Mouse (Mus musculus): ENCODE data around the gene Adig.

The Adig gene

DNA sequence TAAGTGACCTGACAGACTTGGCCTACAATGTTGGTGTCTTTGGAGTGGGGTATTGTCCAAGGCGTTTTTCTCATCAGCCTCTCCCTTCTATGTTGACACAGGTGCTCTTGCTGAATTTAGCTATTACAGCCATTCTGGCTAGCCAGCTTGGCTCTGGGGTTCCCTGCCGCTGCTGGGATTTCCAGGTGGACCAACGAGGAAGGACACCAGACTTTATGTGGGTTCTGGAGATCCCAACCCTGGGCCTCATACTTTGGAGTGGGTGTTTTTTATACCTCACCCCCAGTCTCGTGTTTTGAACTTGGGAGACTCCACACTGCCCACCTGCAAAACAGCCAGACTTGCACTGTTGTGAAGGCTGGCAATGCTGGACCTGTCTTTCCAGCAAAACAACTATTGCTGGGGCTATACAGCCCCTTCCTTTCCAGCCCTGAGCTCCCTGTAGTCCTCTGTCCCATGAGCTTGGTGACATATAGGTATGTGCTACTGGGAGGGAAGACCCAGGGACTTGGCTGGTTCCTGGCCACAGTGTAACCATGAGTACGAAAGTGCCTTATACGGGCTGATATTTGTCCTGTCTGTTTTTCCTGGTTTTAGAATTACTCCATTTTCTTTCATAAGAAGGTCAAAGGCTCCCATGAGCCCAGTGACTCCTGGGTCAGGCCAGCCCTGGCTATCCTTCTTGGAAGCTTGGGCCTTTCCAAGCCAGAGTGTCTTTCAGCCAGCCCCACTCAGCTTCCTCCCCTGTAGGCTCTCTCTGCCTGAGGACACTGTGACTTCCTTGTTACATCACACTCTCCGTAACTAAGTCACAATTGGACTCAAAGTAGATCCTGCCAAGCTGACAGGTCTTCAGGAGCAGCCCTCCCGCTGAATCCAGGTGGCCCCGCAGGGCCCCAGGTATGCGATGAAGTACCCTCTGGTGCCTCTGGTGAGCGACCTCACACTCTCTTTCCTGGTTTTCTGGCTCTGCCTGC lies at the start of gene Adig:
Adig (plus strand) TSS at position 777 of the 977 bp plus-strand sequence.
- no peak for DNase-seq (ENCODE audit: low spot score in 2 of 2)

DNA sequence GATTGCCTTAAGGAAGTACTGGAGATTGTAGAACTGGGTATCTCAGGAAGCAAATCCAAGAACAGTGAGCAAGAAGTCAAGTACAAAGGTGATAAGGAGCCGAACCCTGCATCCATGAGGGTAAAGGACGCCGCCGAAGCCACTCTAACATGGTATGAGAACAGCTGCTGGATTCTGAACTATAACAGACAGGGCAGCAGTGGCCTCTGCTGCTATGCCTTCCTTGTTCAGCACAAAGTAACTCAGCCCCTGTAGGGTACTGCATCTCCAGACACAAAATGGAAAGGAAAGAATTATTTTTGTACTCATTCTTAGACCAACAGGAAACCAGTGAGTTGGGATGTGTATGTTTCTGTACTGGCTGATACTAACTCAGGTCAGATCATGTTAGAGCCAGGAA lies 46.0 kb upstream of the Adig start:
- no peak for DNase-seq (ENCODE audit: low spot score in 2 of 2)

GRCm38 (mm10) chr2:158457610-158458009 lies 44.8 kb upstream of the Adig start:
- no peak for DNase-seq (ENCODE audit: low spot score in 2 of 2)

DNA sequence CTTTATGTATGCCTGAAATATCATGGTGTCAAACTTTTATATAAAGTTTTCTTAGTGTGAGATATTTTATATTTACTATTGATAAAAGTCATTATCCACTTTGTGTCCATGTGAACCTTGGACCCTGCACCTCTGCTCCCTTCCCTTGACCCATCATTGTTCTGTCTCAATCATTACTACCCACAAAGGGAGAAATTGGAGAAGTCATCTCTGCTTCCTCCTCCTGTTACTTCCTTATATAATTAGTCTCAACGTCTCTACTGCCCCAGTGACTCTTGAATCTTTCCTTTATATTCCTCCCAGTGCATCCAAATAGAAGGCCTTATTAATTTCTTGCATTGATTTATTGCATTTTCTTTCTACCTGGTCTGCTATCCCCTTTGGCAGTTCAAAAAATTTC lies 40.0 kb upstream of the Adig start:
- no peak for DNase-seq (ENCODE audit: low spot score in 2 of 2)

DNA sequence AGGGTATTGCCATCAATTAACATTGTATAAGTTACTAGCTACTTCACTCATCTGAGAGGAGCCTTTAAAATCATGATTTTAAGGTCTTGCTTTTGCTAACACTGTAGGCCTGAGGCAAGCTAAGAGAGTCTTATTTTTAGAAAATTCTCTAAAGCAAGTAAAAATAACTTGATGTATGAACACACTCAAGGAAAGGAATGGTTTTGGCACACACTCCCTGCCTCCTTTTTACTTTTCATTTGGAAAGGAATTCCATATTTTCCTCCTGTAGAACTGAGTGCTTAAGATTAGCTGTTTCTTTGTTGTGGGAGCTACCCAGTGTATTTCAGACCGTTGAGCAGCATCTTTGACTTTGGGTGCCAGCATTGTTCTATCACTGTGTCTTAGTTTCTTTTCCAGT lies 28.3 kb upstream of the Adig start:
- DNase-seq (ENCODE audit: low spot score in 2 of 2) = no peak

GRCm38 (mm10) chr2:158477640-158478039 lies 24.8 kb upstream of the Adig start:
- DNase-seq (ENCODE audit: low spot score in 2 of 2) = no peak

- no peak for DNase-seq (ENCODE audit: low spot score in 2 of 2)
Measured at GRCm38 (mm10) chr2:158498457-158498856, 4.0 kb upstream of the Adig start.

DNA sequence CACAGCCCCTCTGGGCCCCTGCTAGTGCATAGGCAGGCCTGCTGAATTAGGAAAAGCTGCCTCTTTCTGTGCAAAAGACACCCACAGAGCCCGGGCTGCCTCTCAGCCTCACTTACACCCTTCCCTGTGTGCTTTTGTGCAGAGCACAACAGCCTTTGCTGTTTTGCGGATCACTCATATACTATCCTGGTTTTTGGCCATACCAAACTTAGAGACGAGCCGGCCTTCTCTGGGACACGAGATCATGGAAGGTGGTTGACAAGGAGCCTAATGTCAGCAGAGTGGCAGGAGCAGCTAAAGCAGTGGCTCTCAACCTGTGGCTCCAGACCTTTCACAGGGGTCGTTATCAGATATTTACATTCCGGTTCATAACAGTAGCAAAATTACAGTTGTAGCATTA lies 814 bp downstream of the Adig start:
- no peak for DNase-seq (ENCODE audit: low spot score in 2 of 2)

DNA sequence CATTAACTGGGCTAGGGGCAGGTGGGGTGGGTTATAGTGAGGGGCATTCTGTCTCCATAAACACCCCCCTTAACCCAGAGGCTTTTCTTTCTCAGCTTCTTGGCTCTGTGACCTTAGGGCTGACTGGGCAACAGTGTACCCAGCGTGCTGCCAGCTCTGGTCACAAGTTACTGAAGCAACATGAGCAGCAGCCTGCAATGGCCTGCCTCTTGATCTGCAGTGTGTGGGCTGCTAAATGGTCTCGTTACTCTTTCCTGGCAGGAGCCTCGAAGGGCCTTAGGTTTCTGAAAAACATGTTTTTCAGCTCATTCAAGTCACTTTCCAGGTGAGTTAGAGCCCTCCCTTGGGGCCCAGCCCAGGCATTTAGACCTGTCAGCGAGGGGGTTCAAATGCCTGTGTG lies 1.3 kb downstream of the Adig start:
- no peak for DNase-seq (ENCODE audit: low spot score in 2 of 2)

GRCm38 (mm10) chr2:158506475-158506874 lies 4.1 kb downstream of the Adig start:
- DNase-seq (ENCODE audit: low spot score in 2 of 2) = no peak

GRCm38 (mm10) chr2:158507046-158507445 lies 4.6 kb downstream of the Adig start:
- no peak for DNase-seq (ENCODE audit: low spot score in 2 of 2)

DNA sequence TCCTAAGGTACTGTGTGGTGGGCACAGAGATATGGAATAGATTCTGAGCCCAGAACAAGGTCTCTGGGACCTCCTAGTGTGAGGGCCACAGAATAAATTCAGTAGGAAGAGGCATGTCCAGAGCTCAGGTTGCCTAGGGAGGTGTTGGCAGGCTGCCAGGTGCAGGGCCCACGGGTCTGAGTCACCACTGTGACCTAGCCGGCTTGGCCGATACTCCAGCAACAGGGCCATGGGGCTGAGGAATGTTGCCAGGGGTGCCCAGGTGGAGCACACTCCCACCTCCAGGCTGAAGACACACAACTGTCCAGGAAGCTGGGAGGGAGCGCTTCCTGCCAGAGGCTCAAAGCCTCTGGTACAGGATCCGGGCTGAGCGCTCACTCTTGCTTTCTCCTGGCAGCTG lies 8.3 kb downstream of the Adig start:
- DNase-seq (ENCODE audit: low spot score in 2 of 2) = peak; percentile 64 to 79

- DNase-seq (ENCODE audit: low spot score in 2 of 2) = peak; percentile 43 to 51
Measured at GRCm38 (mm10) chr2:158512528-158512927, 10.1 kb downstream of the Adig start, which contains the start of gene Arhgap40. TSS of gene Arhgap40 (plus strand) at chr2:158512796.

GRCm38 (mm10) chr2:158513821-158514336 lies 11.5 kb downstream of the Adig start:
- DNase-seq (ENCODE audit: low spot score in 2 of 2) = no peak

GRCm38 (mm10) chr2:158518583-158518982 lies 16.2 kb downstream of the Adig start:
- no peak for DNase-seq (ENCODE audit: low spot score in 2 of 2)

- no peak for DNase-seq (ENCODE audit: low spot score in 2 of 2)
Measured at GRCm38 (mm10) chr2:158519071-158519470, 16.7 kb downstream of the Adig start.

DNA sequence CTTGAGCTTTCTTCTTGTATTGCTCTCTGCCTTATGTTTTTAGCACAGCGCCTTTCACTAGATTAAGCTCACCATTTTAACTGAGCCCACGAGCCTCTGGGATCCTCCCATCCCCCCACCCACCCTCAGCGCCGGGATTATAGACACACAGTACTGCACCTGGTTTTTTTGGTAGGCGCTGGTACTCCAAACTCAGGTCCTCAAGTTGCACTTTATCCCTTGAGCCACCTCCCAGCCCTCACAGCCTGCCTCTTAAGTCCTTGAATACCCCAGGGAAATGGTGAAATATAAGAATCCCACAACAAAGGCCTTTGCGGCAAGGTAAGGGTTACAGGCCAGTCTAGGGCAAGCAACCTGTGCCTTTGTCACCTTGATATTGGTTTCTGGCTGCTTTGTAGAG lies 17.4 kb downstream of the Adig start:
- no peak for DNase-seq (ENCODE audit: low spot score in 2 of 2)

GRCm38 (mm10) chr2:158523060-158523459 lies 20.6 kb downstream of the Adig start:
- peak; percentile 72 to 74 for DNase-seq (ENCODE audit: low spot score in 2 of 2)

- DNase-seq (ENCODE audit: low spot score in 2 of 2) = no peak
Measured at GRCm38 (mm10) chr2:158524129-158524860, 21.9 kb downstream of the Adig start.

DNA sequence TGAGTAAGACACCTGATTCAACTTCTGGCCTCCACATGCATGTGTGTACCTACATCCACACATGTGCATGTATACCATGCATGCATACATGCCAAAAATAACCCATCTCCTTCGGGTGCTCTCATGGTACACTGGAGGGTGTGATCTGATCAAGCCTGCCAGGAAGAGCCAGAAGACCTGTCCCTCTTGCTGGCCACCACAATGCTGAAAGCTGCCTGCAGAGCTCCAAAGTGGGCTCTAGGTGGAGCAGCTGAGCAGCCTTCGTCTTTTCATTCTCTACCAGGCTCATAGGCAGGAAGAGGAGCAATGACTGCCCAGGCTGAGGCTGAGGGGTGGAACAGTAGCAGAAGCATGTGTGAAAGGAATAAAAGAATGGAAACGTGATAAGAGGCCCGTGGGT lies 31.7 kb downstream of the Adig start:
- DNase-seq (ENCODE audit: low spot score in 2 of 2) = peak in 1 of 2 experiments; percentile 30

DNA sequence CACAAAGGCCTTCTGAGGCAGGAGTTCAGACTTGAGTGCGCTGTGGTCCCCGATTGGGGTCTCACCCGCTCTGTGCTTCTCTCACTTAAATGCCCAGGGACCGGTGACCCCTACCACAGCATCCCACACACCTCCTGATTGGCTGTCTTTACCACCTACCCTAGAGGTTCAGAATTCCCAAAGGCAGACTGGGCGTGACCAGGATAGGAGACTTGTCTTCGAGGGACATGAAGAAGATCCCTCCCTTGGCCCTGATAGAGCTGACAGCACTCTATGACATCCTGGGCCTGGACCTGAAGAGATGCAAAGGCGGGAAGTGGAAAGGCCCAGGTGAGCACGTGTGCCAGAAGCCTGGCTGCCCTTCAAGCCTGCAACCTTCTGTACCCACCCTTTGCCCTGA lies 32.1 kb downstream of the Adig start:
- DNase-seq (ENCODE audit: low spot score in 2 of 2) = no peak
